Mouse (Mus musculus): ENCODE data around the gene Armc12. TPM values are rescaled to one million over a fixed set of nuclear protein-coding genes. Genes with fewer than 3 reads are reported as not detected.

Gene Armc12
- polyA plus RNA-seq, 1 experiment = not detected

- Histone ChIP-seq H3K27me3 (ENCODE audit: control insufficient read depth, insufficient read depth, low read length, poor library complexity, severe bottlenecking) (no peaks in the 10 kb centered on the region), H3K36me3 (ENCODE audit: control insufficient read depth, insufficient read depth, low read length, poor library complexity, severe bottlenecking) (no peaks in the 10 kb centered on the region), H3K9ac (ENCODE audit: low read depth, poor library complexity, severe bottlenecking) (no peak overlapping the region), H3K9me3 (replicated peaks; ENCODE audit: control insufficient read depth, insufficient read depth, low read length, poor library complexity, severe bottlenecking) (no peaks in the 10 kb centered on the region), H3K4me3 (ENCODE audit: low read depth, low read length) (no peak overlapping the region), H3K27ac (ENCODE audit: insufficient read depth, low read length) (no peak overlapping the region), H3K4me1 (ENCODE audit: control insufficient read depth, insufficient read depth, low read length) (peaks cover 4% of the 10 kb centered on the region)
- TF ChIP-seq CTCF (IDR thresholded peaks at IDR 0.05; ENCODE audit: low read depth, low read length) (no peak), EP300 (IDR thresholded peaks at IDR 0.05; ENCODE audit: insufficient read depth, low read depth, low read length) (no peak), POLR2A (IDR thresholded peaks at IDR 0.05; ENCODE audit: insufficient read depth, low read length) (no peak)
Observed at GRCm38 (mm10) chr17:28529116-28529515, 1.5 kb upstream of the Armc12 start.

- Histone ChIP-seq H3K27me3 (ENCODE audit: control insufficient read depth, insufficient read depth, low read length, poor library complexity, severe bottlenecking) (no peaks in the 10 kb centered on the region), H3K27ac (ENCODE audit: insufficient read depth, low read length) (no peak overlapping the region), H3K9ac (ENCODE audit: low read depth, poor library complexity, severe bottlenecking) (no peak overlapping the region), H3K9me3 (replicated peaks; ENCODE audit: control insufficient read depth, insufficient read depth, low read length, poor library complexity, severe bottlenecking) (no peaks in the 10 kb centered on the region), H3K4me1 (ENCODE audit: control insufficient read depth, insufficient read depth, low read length) (no peaks in the 10 kb centered on the region), H3K36me3 (ENCODE audit: control insufficient read depth, insufficient read depth, low read length, poor library complexity, severe bottlenecking) (no peaks in the 10 kb centered on the region), H3K4me3 (ENCODE audit: low read depth, low read length) (peak overlapping the region; percentile 12; the same call in 1 of the 2 replicates)
- no peak for TF ChIP-seq POLR2A (IDR thresholded peaks at IDR 0.05; ENCODE audit: insufficient read depth, low read length)
- no peak for TF ChIP-seq EP300 (IDR thresholded peaks at IDR 0.05; ENCODE audit: insufficient read depth, low read depth, low read length)
- TF ChIP-seq CTCF (IDR thresholded peaks at IDR 0.05; ENCODE audit: low read depth, low read length) = no peak
Observed at GRCm38 (mm10) chr17:28531946-28532345, 1.3 kb downstream of the Armc12 start.

DNA sequence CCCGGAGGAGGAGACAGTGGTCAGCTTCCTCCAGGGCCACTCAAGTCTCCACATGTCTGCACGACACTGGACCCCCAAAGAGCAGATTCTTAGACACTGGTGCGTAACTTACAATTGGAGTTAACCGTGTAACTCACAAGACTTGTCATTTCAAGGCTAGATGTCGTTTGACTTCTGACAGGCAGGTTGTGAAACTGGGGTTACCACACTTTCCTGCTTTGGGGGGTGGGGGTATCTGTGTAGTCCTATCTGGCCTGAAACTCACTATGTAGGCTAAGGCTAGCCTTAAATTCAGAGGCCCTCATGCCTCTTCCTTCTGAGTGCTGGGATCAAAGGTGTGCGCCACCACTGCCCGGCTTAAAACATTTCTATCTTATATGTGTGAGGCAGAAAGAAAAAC lies 2.0 kb downstream of the Armc12 start:
- Histone ChIP-seq H3K36me3 (ENCODE audit: control insufficient read depth, insufficient read depth, low read length, poor library complexity, severe bottlenecking) (no peaks in the 10 kb centered on the region), H3K27ac (ENCODE audit: insufficient read depth, low read length) (no peak overlapping the region)
- TF ChIP-seq POLR2A (IDR thresholded peaks at IDR 0.05; ENCODE audit: insufficient read depth, low read length) = no peak

GRCm38 (mm10) chr17:28533327-28533726 lies 2.7 kb downstream of the Armc12 start:
- no peak overlapping the region for H3K4me3 ChIP-seq (ENCODE audit: low read depth, low read length)
- no peak overlapping the region for H3K27ac ChIP-seq (ENCODE audit: insufficient read depth, low read length)
- H3K4me1 ChIP-seq (ENCODE audit: control insufficient read depth, insufficient read depth, low read length) = no peaks in the 10 kb centered on the region
- H3K36me3 ChIP-seq (ENCODE audit: control insufficient read depth, insufficient read depth, low read length, poor library complexity, severe bottlenecking) = no peaks in the 10 kb centered on the region
- no peaks in the 10 kb centered on the region for H3K9me3 ChIP-seq (replicated peaks; ENCODE audit: control insufficient read depth, insufficient read depth, low read length, poor library complexity, severe bottlenecking)
- no peaks in the 10 kb centered on the region for H3K27me3 ChIP-seq (ENCODE audit: control insufficient read depth, insufficient read depth, low read length, poor library complexity, severe bottlenecking)
- TF ChIP-seq CTCF (IDR thresholded peaks at IDR 0.05; ENCODE audit: low read depth, low read length) (no peak), POLR2A (IDR thresholded peaks at IDR 0.05; ENCODE audit: insufficient read depth, low read length) (no peak), EP300 (IDR thresholded peaks at IDR 0.05; ENCODE audit: insufficient read depth, low read depth, low read length) (no peak)
- H3K9ac ChIP-seq (ENCODE audit: low read depth, poor library complexity, severe bottlenecking) = no peak overlapping the region

More for the DNA sequence above, 2.0 kb downstream of the Armc12 start:
- Histone ChIP-seq H3K4me1 (ENCODE audit: control insufficient read depth, insufficient read depth, low read length) (no peaks in the 10 kb centered on the region), H3K9ac (ENCODE audit: low read depth, poor library complexity, severe bottlenecking) (no peak overlapping the region), H3K27me3 (ENCODE audit: control insufficient read depth, insufficient read depth, low read length, poor library complexity, severe bottlenecking) (no peaks in the 10 kb centered on the region), H3K4me3 (ENCODE audit: low read depth, low read length) (no peak overlapping the region), H3K9me3 (replicated peaks; ENCODE audit: control insufficient read depth, insufficient read depth, low read length, poor library complexity, severe bottlenecking) (no peaks in the 10 kb centered on the region)

GRCm38 (mm10) chr17:28537881-28538280 lies 7.3 kb downstream of the Armc12 start:
- Histone ChIP-seq H3K4me1 (ENCODE audit: control insufficient read depth, insufficient read depth, low read length) (no peaks in the 10 kb centered on the region), H3K9me3 (replicated peaks; ENCODE audit: control insufficient read depth, insufficient read depth, low read length, poor library complexity, severe bottlenecking) (no peaks in the 10 kb centered on the region), H3K27ac (ENCODE audit: insufficient read depth, low read length) (no peak overlapping the region), H3K27me3 (ENCODE audit: control insufficient read depth, insufficient read depth, low read length, poor library complexity, severe bottlenecking) (no peaks in the 10 kb centered on the region), H3K9ac (ENCODE audit: low read depth, poor library complexity, severe bottlenecking) (no peak overlapping the region), H3K36me3 (ENCODE audit: control insufficient read depth, insufficient read depth, low read length, poor library complexity, severe bottlenecking) (no peaks in the 10 kb centered on the region), H3K4me3 (ENCODE audit: low read depth, low read length) (no peak overlapping the region)
- TF ChIP-seq CTCF (IDR thresholded peaks at IDR 0.05; ENCODE audit: low read depth, low read length) (peak; percentile 87), POLR2A (IDR thresholded peaks at IDR 0.05; ENCODE audit: insufficient read depth, low read length) (no peak)

GRCm38 (mm10) chr17:28546925-28547324 lies 16.3 kb downstream of the Armc12 start:
- Histone ChIP-seq H3K27ac (ENCODE audit: insufficient read depth, low read length) (no peak overlapping the region), H3K36me3 (ENCODE audit: control insufficient read depth, insufficient read depth, low read length, poor library complexity, severe bottlenecking) (no peaks in the 10 kb centered on the region), H3K4me3 (ENCODE audit: low read depth, low read length) (no peak overlapping the region), H3K9ac (ENCODE audit: low read depth, poor library complexity, severe bottlenecking) (no peak overlapping the region), H3K27me3 (ENCODE audit: control insufficient read depth, insufficient read depth, low read length, poor library complexity, severe bottlenecking) (no peaks in the 10 kb centered on the region), H3K4me1 (ENCODE audit: control insufficient read depth, insufficient read depth, low read length) (peaks cover 3% of the 10 kb centered on the region), H3K9me3 (replicated peaks; ENCODE audit: control insufficient read depth, insufficient read depth, low read length, poor library complexity, severe bottlenecking) (no peaks in the 10 kb centered on the region)
- TF ChIP-seq CTCF (IDR thresholded peaks at IDR 0.05; ENCODE audit: low read depth, low read length) = no peak
